Mouse (Mus musculus) liver, postnatal 0 days (tissue): ENCODE measurements at regions not wholly inside any gene's neighbourhood (a gene's known extent, or its start where the extent isn't known, plus 50 kb on each side); places are given as distances from the start of the nearest gene placed in this dataset.

Experiments
- ATAC-seq: fragments of 200-750 bp; cut with Nextera tagmentation; 2 replicates; pipeline ENCODE4 v1.8.0; 2017; ENCODE audit warnings: mild to moderate bottlenecking, moderate library complexity
- DNase-seq: peaks from one replicate; pipeline ENCODE4 v3.0.0-alpha.2; 2016
- H3K27ac ChIP-seq: fragments of 300-500 bp; sonication (generic); 2 replicates; pipeline ENCODE4 v1.5.1; 2014; ENCODE audit warnings: antibody characterized with exemption, moderate library complexity, mild to moderate bottlenecking, low read depth
- H3K27me3 ChIP-seq: fragments of 300-500 bp; sonication (generic); 2 replicates; pipeline ENCODE4 v1.6.1; 2014; ENCODE audit warnings: low read length, control low read depth, mixed read lengths; ENCODE audit not compliant: insufficient read depth
- H3K36me3 ChIP-seq: fragments of 300-500 bp; sonication (generic); replicated peaks from 2 replicates; pipeline ENCODE4 v1.6.1; 2014; ENCODE audit warnings: mild to moderate bottlenecking, control low read depth, low read length, moderate library complexity, mixed read lengths; ENCODE audit not compliant: insufficient read depth
- H3K4me1 ChIP-seq: fragments of 300-500 bp; sonication (generic); 2 replicates; pipeline ENCODE4 v1.6.1; 2014; ENCODE audit warnings: antibody characterized with exemption, mild to moderate bottlenecking, control low read depth; ENCODE audit not compliant: insufficient read depth
- H3K4me2 ChIP-seq: fragments of 300-500 bp; sonication (generic); 2 replicates; pipeline ENCODE4 v1.6.1; 2014; ENCODE audit warnings: low read depth, mild to moderate bottlenecking, low read length, moderate library complexity, mixed read lengths
- H3K4me3 ChIP-seq: fragments of 300-500 bp; sonication (generic); 2 replicates; pipeline ENCODE4 v1.5.1; 2014; ENCODE audit warnings: low read depth, low read length
- H3K9ac ChIP-seq: fragments of 300-500 bp; sonication (generic); replicated peaks from 2 replicates; pipeline ENCODE4 v1.6.1; 2014; ENCODE audit warnings: mild to moderate bottlenecking, moderate library complexity
- H3K9me3 ChIP-seq: fragments of 300-500 bp; sonication (generic); 2 replicates; pipeline ENCODE4 v1.6.1; 2016; ENCODE audit warnings: mild to moderate bottlenecking, control low read depth, low read length, mixed read lengths
- CTCF ChIP-seq: sonication (generic); IDR thresholded peaks from 2 replicates; pipeline ENCODE4 v1.5.1; 2016; ENCODE audit warnings: antibody characterized with exemption, low read depth
- EP300 ChIP-seq: IDR thresholded peaks from 2 replicates; pipeline ENCODE4 v1.6.1; 2016; ENCODE audit warnings: antibody characterized with exemption, low read depth, mild to moderate bottlenecking
- WGBS: fragments of 180-500 bp; shearing (Covaris S2); extraction: QIAGEN DNeasy Blood & Tissue Kit; methylation state at CpG from one replicate; pipeline ENCODE4 v1.1.7; 2014; ENCODE audit not compliant: insufficient replicate concordance; 5-methylcytosine and 5-hydroxymethylcytosine counted together

DNA sequence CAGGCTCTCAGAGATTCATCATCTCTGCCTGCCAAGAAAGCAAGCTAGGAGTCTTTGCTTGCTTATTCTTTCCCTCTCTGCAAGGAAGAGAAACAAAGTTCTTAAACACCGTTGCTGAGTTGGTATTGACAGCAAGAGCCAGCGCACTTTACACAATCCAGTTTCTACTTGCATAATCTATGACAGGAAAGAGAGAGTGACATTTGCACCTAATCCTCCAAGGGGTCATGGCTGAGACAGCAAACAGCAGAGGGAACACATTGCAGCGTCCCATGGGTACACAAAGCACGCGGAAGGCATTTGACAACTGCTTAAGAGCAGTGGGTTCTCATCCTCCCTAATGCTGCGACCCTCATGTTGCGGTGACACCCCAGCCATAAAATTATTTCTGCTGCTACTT is 88.7 kb downstream of the Sox2 start:
- Histone ChIP-seq H3K4me3 (no peak overlapping the region), H3K4me1 (peaks cover 3% of the 10 kb centered on the region; the same call in 1 of the 2 replicates), H3K9me3 (no peaks in the 10 kb centered on the region), H3K27me3 (no peaks in the 10 kb centered on the region), H3K4me2 (peak overlapping the region; percentile 51), H3K9ac (no peak overlapping the region), H3K27ac (no peak overlapping the region), H3K36me3 (no peaks in the 10 kb centered on the region)
- ATAC-seq (peak; percentile 88), DNase-seq (peak; percentile 22)
- WGBS = 49% methylated on average over 7 of the region's 7 CpGs
- TF ChIP-seq CTCF (no peak), EP300 (no peak)

DNA sequence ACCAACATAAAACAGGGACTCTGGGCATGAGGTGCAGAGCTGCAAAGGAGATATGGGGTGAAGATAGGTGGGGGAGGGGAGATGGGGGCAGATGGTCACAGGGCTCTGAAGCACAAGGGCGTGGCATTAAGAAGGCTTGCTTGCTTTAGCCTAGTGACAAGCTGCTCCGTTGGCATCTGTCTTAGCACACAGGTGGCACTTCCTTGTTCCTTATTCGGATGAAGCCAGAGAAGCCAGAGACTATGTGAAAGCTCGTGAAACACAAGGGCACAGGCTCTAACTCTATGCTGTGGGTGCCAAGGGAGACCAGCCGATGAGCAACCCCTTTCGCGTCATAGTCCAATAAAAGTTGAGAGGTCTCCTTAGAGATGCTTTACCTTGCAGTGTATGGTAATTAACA is 89.5 kb downstream of the Sox2 start:
- peaks cover 3% of the 10 kb centered on the region; the same call in 1 of the 2 replicates for H3K4me1 ChIP-seq
- H3K4me3 ChIP-seq = no peak overlapping the region
- no peak for DNase-seq
- H3K9me3 ChIP-seq = no peaks in the 10 kb centered on the region
- no peak overlapping the region for H3K9ac ChIP-seq
- no peaks in the 10 kb centered on the region for H3K36me3 ChIP-seq
- ATAC-seq = no peak
- H3K27ac ChIP-seq = no peak overlapping the region
- 74% methylated on average over 7 of the region's 7 CpGs for WGBS
- TF ChIP-seq CTCF (no peak), EP300 (no peak)
- no peaks in the 10 kb centered on the region for H3K27me3 ChIP-seq
- H3K4me2 ChIP-seq = no peak overlapping the region

DNA sequence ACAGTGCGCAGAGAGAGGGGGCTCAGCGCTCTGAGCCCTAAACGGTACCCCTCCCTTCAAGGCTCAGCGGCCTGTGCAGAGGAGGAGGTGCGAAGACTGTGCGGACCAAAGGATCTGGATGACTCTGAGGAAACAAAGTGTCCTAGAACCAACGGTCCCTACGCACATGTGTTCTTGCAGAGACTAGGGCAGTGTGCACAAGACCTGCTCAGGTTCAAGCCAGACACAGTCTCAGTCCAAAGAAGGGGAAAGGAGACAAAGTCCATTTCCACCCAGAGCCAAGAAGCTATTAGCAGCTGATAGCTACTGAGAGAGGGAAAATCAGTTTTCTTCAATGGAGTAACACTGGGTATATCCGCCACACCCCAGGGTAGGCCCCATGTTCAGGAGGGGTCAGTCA is 89.9 kb downstream of the Sox2 start:
- peaks cover 3% of the 10 kb centered on the region; the same call in 1 of the 2 replicates for H3K4me1 ChIP-seq
- no peaks in the 10 kb centered on the region for H3K36me3 ChIP-seq
- H3K9me3 ChIP-seq = no peaks in the 10 kb centered on the region
- WGBS = 91% methylated on average over 9 of the region's 9 CpGs
- TF ChIP-seq CTCF (no peak), EP300 (no peak)
- no peak overlapping the region for H3K4me3 ChIP-seq
- H3K4me2 ChIP-seq = no peak overlapping the region
- H3K27ac ChIP-seq = no peak overlapping the region
- no peak overlapping the region for H3K9ac ChIP-seq
- no peaks in the 10 kb centered on the region for H3K27me3 ChIP-seq
- DNase-seq = no peak
- no peak for ATAC-seq

DNA sequence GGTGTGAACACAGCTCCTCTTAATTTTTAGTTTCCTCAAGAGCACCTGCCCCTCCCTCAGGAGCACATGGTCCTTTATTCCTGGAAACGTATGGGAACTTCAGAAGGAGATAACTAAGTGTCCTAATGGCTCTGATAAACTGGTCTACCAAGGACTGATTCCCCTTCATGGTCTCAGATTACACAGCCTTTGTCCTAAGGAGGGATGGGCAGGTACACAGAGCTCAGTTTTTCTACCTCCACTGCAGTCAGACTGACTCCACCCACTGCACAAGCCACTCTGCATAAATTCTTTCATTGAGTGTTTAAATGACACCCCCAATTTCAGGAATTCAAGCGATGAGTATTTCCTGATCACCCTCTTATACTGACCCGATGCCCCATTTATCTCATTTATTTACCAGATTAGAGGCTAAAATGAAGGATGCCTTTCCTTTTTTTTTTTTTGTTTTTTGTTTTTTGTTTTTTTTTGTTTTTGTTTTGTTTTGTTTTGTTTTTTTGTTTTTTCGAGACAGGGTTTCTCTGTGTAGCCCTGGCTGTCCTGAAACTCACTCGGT is 95.1 kb downstream of the Sox2 start:
- no peak for TF ChIP-seq EP300
- TF ChIP-seq CTCF = no peak
- Histone ChIP-seq H3K27ac (no peak overlapping the region), H3K9me3 (no peaks in the 10 kb centered on the region), H3K4me3 (no peak overlapping the region), H3K36me3 (no peaks in the 10 kb centered on the region), H3K9ac (no peak overlapping the region), H3K4me2 (no peak overlapping the region), H3K4me1 (peaks cover 5% of the 10 kb centered on the region), H3K27me3 (no peaks in the 10 kb centered on the region)
- no peak for DNase-seq
- no peak for ATAC-seq
- 69% methylated on average over 5 of the region's 5 CpGs for WGBS

DNA sequence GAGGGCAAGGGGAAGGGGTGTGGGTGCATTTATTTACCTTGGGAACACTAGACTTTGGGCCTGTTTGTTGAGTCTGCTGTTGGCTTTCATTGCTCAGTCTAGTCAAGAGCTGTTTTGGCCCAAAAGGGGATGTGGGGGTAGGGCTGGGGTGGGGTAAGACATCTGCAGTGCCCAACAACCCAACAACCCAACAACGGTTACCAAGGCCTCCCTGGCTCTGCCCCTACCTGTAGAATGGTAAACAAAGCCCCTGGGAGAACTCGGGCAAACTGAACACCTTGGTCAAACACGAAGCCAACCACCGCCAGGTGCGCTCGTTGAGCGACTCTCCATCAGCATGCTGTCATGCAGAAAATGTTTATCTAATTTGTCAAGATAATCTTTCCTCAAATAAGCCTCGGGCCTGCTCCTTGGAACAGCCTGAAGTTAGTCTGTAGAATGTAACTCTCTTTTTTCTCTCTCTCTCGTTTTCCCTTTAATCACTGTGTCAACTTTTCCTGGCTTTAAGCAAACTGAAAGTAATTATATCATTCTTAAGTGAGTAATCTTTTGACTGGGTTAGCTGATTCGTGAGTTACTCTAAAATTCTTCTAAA is 97.4 kb downstream of the Sox2 start:
- DNase-seq (no peak), ATAC-seq (peak; percentile 36; the same call in 1 of the 2 replicates)
- H3K36me3 ChIP-seq = no peaks in the 10 kb centered on the region
- H3K4me2 ChIP-seq = no peak overlapping the region
- no peak for TF ChIP-seq EP300
- no peak overlapping the region for H3K27ac ChIP-seq
- WGBS = 56% methylated on average over 10 of the region's 10 CpGs
- no peaks in the 10 kb centered on the region for H3K9me3 ChIP-seq
- no peak overlapping the region for H3K4me3 ChIP-seq
- no peak overlapping the region for H3K9ac ChIP-seq
- no peaks in the 10 kb centered on the region for H3K27me3 ChIP-seq
- H3K4me1 ChIP-seq = peaks cover 5% of the 10 kb centered on the region

DNA sequence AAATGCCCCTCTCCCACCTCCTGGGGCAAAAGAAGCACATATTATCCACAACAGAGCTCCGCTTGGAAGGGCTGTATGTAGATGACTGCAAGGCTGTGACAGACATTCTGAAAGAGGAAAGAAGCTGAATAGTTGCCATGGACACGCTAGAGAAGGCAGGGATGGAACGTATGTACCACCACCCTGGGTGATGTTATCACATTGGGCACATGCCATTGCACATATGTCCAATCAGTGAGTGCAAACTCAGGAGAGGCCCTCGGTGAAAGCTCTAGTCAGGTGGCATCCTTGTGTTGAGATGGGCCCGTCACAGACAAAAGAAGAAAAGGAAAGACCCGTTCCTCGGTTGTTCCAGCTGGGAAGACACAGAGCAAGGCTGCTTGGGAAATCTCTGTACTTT is 99.8 kb downstream of the Sox2 start:
- ATAC-seq (no peak), DNase-seq (no peak)
- 83% methylated on average over 7 of the region's 7 CpGs for WGBS
- no peak overlapping the region for H3K9ac ChIP-seq
- H3K36me3 ChIP-seq = no peaks in the 10 kb centered on the region
- H3K27ac ChIP-seq = no peak overlapping the region
- H3K9me3 ChIP-seq = no peaks in the 10 kb centered on the region
- H3K4me2 ChIP-seq = no peak overlapping the region
- H3K4me1 ChIP-seq = peaks cover 9% of the 10 kb centered on the region
- H3K4me3 ChIP-seq = no peak overlapping the region
- no peak for TF ChIP-seq CTCF
- TF ChIP-seq EP300 = no peak
- no peaks in the 10 kb centered on the region for H3K27me3 ChIP-seq

DNA sequence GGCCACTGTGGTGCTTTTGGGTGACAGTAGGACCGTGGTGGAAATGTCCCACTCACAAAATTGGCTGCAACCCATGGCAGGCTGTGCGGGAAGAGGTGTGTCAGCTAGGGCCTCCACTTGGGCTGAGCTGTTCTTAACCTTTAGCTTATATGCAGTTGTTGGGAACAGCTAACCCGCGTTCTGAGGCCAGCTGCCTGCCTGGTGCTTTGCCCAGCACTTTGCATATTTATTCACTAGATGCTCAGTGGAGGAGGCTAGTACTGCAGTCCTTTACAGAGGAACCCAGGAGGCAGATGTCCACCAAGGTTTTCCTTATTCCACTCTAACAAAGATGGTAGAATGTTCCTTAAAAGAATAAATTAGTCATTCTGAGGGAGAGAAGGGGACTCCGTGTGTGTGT is 101.3 kb downstream of the Sox2 start:
- H3K36me3 ChIP-seq = no peaks in the 10 kb centered on the region
- 67% methylated on average over 5 of the region's 5 CpGs for WGBS
- no peak overlapping the region for H3K4me2 ChIP-seq
- H3K4me1 ChIP-seq = peaks cover 9% of the 10 kb centered on the region
- H3K9ac ChIP-seq = no peak overlapping the region
- no peak overlapping the region for H3K27ac ChIP-seq
- no peaks in the 10 kb centered on the region for H3K9me3 ChIP-seq
- TF ChIP-seq CTCF = no peak
- TF ChIP-seq EP300 = no peak
- DNase-seq = no peak
- no peak overlapping the region for H3K4me3 ChIP-seq
- no peaks in the 10 kb centered on the region for H3K27me3 ChIP-seq
- ATAC-seq = no peak
